Mouse (Mus musculus) ES-E14 (cell line): ENCODE results near the gene Htr6.

ENCODE experiments used
- CHD2 ChIP-seq: IDR thresholded peaks from 2 replicates; pipeline ENCODE4 v1.6.1; 2014; ENCODE audit warnings: mild to moderate bottlenecking, low read depth, low read length, inconsistent platforms
- HCFC1 ChIP-seq: IDR thresholded peaks from 2 replicates; pipeline ENCODE4 v1.6.1; 2012; ENCODE audit warnings: low read length, inconsistent platforms, borderline replicate concordance; ENCODE audit not compliant: insufficient read depth
- MAFK ChIP-seq: IDR thresholded peaks from 2 replicates; pipeline ENCODE4 v1.6.1; 2014; ENCODE audit warnings: mild to moderate bottlenecking, low read depth, low read length, inconsistent platforms; ENCODE audit not compliant: insufficient read depth
- ZC3H11A ChIP-seq: IDR thresholded peaks from 2 replicates; pipeline ENCODE4 v1.6.1; 2012; ENCODE audit warnings: low read depth, mild to moderate bottlenecking, inconsistent platforms, low read length, borderline replicate concordance
- ZNF384 ChIP-seq: IDR thresholded peaks from 2 replicates; pipeline ENCODE4 v1.6.1; 2012; ENCODE audit warnings: low read depth, low read length, inconsistent platforms

DNA sequence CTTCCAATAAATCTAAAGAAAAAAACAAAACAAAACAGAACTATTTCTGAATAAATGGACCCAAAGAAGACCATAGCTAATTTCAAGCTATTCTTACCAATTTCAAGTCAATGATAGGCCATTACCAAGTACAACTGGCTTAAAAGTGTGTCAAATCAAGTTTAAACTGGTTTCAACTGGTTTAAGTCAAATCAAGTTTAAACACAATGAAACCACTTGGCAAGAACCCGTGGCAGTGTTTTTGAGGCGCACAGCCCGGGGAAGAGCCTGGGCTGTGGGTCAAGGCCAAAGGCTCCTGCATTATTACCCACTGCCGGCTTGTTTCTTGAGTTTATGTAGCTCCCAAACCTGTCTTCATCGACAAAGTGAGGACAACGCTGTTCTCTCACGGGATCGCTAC is 25.0 kb upstream of the Htr6 start:
- TF ChIP-seq ZC3H11A (no peak), CHD2 (no peak), HCFC1 (no peak), MAFK (no peak), ZNF384 (no peak)
